Mouse (Mus musculus): Measurements from ENCODE around the gene H6pd.

DNA sequence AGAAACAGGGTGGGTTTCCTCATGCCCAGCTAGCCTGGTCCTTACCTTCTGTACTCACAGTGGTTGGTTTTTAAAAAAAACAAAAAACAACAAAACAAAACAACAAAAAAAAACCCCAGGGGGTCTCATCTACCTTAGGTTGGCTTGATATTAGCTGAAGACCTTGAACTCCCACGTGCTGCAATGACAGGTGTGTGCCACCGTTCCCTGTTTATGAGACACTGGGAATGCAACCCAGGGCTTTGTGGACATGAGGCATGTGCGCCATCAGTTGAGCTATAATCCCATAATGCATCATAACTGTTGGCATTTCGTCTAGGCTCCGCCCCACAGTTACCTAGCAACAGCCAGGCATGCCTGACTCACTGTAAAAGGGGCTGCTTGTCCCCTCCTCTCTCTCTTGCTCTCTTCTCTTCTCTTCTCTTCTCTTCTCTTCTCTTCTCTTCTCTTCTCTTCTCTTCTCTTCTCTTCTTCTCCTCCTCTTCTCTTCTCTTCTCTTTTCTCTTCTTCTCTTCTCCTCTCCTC, 33.0 kb downstream of the H6pd start:
- TF ChIP-seq CTCF (IDR thresholded peaks at IDR 0.05; ENCODE audit: insufficient read depth, low read depth, low read length) (no peak), POLR2A (IDR thresholded peaks at IDR 0.05; ENCODE audit: insufficient read depth, low read depth, low read length) (no peak)
